Mouse (Mus musculus): ENCODE measurements at regions not wholly inside any gene's neighbourhood (a gene's known extent, or its start where the extent isn't known, plus 50 kb on each side); places are given as distances from the start of the nearest gene placed in this dataset.
A peak's percentile ranks its signal among the peaks of the same experiment; 100 is the strongest.
"Not testable (repeated sequence)": the region's sequence is repeated elsewhere in the genome, so short reads cannot be mapped to it uniquely, and the experiment has no call there.

DNA sequence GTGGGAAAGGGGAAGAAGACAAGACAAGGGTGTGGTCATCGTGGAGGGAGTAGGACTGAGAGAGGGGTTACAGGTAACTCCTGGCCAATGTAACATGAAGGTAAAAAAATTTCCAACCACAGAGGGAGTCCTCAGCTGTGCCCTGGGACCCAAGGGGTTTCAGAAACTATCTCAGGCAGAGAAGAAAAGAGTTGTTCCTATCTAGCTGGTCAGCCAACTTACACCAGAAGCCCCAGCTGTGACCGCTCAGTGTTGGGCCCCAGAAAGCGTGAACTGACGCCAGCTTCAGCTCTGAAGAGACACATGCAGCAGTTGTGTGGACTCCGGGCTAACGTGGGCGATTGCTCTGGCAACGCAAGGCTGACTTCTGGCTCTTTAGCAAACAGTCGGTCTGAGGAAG is 52.2 kb downstream of the Rhob start:
- DNase-seq (ENCODE audit: low read depth, low spot score): no peak

DNA sequence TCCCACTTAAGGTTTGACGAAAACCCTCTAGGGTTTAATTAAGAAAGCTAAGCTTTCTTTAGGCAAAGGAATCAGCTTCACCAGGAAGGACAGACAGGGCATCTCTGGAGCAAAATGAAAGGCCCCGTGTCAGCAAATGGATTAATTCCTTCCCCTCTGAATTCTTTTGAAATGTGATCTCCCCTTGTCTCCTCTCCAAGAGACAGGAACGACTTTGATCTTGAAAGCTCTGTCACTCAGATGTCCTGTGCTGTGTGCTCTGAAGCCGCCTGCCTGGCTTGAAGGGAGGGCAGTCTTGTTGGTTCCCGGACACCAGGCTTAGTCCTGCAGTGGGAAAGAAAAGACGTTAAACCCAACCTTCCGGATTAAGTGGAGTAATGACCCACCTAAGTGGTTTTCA is 52.8 kb downstream of the Rhob start:
- DNase-seq (ENCODE audit: low read depth, low spot score): no peak

DNA sequence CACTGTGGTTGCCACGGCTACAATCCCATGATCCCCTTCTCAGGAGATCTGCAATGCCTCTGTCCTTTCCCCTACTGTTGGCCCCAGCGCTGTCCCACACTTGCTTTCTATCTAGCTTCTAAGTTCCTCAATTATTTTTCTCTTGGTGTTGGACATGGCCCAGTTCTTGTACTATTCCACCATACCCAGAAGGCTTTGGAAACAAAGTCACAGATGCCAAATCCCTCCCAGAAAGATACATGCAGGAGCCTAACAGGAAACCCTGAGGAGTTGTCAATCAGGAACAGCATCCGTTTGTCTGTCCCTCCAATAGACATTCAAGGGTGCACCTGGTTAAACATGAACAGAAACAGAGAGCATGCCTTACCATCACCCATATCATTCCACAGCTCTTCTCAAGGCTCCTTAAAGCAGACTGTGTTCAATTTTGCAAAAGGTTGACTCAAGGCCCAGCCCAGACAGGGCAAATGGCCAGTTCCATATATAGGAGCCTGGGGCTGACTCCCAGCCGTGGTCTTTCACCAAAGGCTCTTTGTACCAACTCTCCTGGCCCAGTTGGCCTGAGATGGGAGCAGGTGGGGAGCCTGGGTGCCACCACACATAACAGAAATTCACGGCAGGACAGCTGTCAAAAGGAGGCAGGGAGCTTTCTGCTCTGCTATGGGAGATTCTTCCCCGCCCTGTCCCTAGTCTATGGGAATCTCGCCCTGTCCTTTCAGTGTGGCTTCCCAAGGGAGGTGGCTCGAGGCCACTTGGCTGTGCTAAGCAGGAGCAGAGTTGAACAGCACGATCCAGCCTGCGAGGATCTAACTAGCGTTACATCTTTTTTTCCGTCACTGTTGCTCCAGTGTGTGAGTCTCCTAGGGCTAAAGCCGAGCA is 54.6 kb downstream of the Rhob start:
- no peak for DNase-seq (ENCODE audit: low read depth, low spot score)

DNA sequence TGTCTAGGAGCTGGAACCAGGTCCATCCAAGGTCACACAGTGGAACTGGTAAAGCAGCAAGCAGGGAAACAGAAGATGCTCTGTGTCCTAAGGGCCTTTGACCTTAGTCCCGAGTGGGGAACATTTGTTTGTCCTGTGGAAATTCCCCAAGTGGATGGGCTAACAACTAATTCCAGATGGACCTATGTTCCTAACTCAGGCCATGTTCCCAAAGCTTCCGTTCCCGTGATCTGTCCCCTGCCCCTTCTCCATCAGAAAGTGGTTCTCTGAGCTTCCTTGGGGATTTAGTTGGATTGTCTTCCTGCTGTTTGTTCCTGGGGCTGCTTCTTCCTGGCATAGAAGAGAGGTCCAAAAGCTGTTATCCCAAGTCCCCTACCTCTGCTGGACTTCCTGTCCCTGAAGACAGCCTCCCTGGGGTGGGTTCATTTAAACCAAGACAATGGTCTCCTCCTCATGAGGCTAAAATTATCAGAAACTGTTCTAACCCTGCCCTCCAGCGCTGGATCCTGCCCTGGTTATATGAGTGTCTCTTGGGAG is 55.8 kb downstream of the Rhob start:
- DNase-seq (ENCODE audit: low read depth, low spot score): no peak

DNA sequence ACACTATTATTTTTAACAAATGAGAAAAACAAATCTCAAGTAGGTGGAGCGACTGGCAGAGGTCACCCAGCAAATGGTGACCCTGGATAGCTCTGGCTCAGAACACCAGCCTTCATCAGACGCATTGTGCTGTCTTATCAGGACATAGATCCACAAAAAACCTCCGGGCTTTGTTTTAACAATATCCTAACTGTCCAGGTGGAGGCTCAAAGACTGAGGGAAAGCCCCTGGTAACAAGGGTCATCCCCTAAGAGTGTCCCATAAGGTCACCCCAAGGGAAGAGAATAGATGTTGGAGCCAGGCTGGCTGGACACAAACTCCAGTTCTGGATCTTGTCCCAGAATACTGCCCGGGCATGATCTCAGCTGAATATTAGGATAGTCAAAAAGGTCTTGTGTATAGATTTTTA is 56.6 kb downstream of the Rhob start:
- DNase-seq (ENCODE audit: low read depth, low spot score): no peak

DNA sequence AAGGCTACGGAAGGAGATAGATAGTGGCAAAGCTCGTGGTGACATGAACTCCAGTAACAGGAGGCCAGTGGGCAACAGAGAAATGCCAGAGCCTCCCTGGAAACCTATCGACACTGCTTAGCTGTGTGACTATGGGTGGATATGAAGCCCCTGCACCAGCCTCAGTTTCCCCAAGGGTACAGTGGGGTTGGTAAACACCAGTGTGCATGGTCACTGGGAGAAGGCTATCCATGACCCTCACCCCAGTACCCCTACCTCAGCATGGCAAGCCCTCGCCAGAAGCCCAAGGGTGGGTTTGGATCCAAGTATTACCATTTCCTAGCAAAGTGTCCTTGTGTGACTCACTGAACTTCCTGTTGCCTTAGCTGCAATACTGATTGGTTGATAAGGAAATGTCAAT is 58.5 kb downstream of the Rhob start:
- no peak for DNase-seq (ENCODE audit: low read depth, low spot score)

DNA sequence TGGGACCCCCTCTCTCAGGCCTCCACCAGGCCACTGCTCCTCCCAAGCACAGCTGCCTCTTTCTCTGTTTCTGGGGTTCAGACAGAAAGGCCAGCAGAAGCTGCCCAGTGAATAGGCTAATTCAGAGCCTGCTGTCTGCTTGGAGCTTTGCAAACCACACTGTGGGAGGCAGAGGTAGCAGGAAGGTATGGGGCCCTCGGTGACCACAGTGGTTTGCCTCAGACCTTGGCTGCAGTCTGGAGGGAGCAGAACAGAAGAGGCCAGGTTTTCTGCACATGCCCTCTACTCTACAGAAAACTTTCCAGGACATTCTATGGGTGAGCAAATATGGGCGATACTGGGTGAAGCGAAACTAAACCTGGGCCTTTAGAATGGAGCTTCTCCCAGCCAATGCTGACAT is 59.4 kb downstream of the Rhob start:
- DNase-seq (ENCODE audit: low read depth, low spot score): no peak

DNA sequence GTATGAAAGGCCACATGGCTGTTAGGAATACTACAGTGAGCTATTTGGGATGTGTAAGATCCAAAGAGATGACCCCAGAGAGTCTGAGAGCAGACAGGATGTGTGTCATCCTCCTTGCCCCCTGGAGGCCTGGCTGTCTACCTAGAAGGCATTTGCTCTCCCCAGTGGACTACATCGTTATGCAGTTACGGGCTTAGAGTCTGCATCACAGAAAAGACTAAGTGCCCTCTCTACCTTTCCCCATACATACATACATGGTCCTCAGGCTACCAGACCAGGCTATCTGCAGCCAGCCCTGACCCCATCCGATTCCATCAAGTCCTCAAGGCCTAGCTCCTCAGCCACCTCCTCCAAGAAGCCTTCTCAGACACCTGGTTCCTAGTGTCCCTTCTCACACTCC is 59.9 kb downstream of the Rhob start:
- no peak for DNase-seq (ENCODE audit: low read depth, low spot score)

DNA sequence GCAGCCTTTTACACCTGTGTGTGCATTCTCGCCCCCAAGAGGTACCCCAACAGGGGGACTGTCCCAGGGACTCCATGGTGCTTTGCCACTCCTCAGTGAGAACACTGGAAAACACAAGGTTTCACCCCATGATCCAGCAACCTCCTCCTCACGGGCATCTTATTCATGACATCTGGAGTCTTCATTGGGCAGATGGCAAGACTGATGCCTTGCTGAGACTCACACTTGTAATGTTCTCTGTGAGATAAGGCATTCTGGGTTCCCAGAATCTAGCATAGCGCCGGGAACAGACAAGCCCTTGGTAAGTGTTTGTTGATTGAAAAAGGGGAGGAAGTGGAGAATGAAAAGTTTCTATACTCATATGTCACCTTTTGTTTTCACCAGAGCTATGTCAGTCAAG is 60.3 kb downstream of the Rhob start:
- no peak for DNase-seq (ENCODE audit: low read depth, low spot score)

DNA sequence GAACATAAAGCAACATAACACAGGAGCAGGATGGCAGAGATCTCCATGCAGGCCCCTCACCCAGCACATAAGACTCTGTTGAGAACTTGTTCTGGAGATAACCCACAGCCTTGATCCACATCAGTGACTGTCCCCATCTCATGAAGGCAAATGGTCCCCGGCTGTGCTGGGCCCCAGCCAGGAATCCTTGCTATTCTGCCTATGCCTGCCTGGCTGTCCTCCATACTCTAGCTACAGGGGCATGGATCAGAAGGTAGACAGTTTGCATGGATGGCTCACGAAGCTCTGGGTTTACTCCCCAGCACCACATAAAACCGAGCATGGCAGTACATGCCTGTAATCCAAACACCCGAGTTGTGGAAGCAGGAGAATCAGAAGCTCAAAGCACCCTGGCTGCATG is 61.2 kb downstream of the Rhob start:
- DNase-seq (ENCODE audit: low read depth, low spot score): no peak

DNA sequence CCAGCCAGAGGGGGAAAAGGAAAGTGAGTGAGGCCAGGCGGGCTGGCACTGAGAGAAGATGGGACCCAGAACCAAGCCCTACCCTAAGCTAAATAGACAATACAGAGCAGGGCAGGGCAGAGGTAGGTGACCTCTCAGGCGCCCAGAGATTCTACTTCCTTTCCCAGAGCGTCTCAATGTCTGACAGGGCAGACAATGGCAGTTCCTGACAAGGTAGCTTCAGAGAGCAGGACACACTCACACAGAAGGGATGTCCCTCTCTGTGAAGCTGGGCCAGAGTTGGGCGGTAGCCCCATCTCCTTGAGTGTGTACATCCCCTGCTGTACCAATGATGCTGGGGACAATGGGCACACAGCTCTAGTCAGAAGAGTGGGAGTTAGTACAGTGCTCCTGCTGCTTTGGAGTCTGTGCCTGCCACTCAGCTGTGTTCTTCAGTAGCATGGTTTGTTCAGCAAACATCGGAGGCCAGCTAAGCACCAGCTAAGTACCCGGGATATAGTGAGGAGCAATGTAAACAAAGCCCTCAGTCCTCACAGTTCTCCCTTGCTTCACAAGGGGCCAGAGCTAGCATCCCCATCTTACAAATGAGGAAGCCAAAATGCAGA is 62.7 kb downstream of the Rhob start:
- no peak for DNase-seq (ENCODE audit: low read depth, low spot score)

DNA sequence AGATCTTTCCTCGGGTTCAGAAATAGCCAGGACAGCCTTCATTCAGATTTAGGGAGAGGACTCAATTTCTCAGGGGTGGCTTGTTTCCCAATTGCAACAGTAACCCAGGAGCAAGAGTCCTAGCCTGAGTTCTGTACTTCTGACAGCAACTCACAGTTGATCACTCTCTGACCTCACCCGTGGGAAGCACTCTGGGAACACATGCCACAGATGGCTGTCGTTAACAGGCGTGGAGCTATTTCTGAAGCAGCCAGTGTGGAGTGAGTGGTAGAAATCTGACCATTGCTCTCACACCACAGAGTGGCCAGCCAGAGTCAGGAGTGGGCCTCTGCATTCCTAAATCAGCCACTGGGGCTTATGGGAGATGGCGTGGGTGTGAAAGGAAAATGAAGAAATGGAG is 63.3 kb downstream of the Rhob start:
- peak; percentile 5 for DNase-seq (ENCODE audit: low read depth, low spot score)

DNA sequence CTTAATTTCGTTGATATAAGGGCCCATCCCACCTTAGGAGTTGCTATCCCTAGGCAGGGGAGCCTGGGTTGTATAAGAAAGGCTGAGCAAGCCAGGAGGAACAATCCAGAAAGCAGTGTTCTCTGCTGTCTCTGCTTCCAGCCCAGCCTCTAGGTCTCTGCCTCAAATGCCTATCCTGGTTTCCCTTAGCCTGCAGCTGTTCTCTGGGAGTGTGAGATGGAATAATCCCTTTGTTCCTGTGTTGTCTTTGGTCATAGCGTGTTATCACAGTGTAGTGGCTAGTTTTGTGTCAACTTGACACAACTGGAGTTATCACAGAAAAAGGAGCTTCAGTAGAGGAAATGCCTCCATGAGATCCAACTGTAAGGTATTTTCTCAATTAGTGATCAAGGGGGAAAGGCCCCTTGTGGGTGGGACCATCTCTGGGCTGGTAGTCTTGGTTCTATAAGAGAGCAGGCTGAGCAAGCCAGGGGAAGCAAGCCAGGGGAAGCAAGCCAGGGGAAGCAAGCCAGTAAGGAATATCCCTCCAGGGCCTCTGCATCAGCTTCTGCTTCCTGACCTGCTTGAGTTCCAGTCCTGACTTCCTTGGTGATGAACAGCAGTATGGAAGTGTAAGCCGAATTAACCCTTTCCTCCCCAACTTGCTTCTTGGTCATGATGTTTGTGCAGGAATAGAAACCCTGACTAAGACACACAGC is 64.0 kb downstream of the Rhob start:
- not testable (repeated sequence) for DNase-seq (ENCODE audit: low read depth, low spot score)

DNA sequence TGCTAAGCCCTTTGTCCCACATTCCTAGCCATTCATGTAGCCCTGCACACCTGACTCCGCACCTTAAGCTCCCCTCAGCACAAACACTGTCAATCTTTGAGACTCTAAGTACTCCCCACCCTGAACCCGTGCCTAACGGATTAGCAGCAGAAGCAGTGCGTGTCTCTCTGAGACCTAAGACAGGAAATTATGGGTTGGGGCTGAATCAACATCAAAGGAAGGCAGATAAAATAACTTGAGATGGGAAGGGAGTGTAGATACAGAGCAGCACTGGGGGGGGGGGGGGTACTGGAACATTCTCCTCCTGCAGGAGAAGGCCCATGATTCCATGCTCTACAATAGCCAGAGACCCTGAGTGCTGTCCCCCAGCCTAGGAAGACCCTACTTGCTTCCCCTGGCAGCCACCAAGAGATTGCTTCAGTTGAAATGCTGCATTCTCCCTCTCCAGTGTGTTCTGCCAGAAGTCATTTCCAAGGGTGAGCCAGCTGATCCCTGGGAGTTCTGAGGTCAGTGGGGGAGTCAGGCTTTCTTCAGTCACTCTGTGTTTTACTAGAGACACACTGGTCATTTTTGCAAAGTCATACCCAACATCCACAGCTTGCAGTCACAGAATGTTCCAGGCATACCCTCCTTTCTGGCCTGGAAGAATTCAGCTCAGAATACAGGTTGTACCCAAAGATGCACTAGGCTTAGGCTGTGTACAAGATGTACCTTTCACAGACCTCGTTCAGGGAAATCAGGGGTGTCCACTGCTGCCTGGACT is 71.4 kb downstream of the Rhob start:
- no peak for DNase-seq (ENCODE audit: low read depth, low spot score)

DNA sequence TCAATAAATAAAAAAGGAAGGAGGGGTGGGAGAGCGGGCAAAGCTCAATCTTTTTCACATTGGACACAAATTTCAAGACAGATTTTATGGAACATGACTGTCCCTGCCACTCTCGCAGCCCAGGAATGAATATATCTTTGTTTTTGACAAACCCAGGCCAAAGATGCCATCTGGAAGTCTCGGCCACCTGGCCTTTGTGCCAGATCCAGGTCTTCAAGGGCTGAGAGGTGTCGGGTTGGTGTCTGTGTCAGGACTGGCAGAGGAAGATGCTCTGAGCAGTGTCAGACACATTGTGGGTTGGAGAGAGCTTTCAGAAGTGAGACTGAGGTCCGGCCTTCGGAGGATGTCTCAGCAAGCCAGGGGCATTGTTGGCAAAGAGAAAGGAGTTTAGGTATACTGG is 75.3 kb downstream of the Rhob start:
- DNase-seq (ENCODE audit: low read depth, low spot score): no peak

DNA sequence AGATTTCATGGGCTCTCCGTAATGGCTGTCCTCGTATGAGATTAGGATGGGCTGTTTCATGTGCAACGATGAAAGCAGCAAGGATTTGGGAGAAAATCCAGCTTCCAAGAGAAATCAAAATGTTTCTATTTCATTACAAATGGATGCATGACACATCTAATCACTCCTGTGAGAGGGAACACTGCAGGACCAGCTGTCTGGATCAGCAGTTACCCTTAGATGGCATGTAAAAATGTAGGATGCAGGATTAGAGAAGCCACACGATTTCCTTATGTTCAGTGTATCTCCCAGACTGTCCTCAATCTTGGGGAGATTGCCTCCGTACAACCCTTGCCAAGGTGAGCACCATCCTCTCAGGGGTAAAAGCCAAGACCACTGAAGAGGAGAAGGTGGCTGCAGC is 77.1 kb downstream of the Rhob start:
- no peak for DNase-seq (ENCODE audit: low read depth, low spot score)

DNA sequence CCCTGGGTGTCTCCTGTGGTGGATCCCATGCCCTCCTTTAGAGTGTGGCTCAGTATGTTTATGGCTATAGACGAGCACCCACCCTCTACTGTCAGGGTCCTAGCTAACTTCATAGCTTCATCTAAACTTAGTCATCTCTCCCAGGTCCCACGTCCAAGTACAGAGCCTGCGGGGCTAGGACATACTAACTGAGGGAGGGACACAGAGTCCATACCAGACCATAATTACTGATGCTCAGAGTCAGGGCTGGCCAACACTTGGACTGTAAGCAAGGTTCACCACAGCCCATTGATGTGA is 78.6 kb downstream of the Rhob start:
- no peak for DNase-seq (ENCODE audit: low read depth, low spot score)

DNA sequence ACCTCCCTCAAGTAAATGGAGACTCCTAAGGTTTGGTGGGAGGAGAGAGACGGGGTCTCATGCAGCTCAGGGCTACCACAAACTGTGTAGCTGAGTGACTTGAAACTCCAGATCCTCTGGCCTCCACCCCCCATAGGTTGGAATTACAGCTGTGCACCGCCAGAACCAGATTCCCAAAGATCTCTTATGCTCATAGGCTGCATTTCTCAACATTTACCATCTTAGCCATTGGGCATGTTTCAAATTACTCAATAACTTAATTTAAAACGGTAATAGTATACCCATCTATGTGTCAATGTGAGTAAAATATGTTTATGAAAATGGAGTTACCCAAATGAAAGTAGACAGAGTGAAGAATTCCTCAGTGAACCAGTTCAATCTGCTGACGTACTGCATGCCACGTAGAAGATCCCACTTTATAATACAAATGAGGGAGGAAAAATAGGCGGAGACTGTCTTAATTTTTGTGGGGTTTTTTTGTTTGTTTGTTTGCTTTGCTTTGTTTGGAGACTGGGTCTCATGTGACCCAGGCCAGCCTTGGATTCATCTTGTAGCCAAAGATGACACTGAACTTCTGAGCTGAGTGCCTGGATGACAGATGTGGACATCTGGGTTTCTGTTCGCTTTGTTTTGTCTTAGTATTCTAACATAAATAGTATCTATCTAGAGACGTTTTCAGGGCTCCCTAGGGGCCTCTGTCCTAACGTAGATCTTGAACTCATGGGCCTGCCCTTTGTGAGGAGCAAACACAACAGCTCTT is 79.1 kb downstream of the Rhob start:
- DNase-seq (ENCODE audit: low read depth, low spot score): no peak

DNA sequence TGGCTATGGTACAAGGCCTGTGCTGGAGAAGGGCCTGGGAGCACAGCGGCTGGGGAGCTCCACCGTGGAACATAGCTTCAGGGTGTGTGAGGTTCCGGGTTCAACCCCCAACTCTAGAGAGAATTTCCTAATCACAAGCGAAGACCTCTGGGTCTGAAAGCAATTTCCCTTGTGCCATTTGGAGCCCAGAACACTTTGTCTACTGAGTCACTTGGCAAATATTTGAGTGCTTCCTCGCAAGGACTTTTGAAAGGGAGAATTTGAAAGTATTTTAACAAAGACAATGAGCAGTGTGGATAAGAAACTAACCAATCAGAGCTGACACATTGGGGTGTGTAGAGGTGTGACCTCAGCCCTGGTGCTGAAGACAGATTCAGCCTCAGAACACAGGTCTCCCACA is 80.9 kb downstream of the Rhob start:
- DNase-seq (ENCODE audit: low read depth, low spot score): no peak

DNA sequence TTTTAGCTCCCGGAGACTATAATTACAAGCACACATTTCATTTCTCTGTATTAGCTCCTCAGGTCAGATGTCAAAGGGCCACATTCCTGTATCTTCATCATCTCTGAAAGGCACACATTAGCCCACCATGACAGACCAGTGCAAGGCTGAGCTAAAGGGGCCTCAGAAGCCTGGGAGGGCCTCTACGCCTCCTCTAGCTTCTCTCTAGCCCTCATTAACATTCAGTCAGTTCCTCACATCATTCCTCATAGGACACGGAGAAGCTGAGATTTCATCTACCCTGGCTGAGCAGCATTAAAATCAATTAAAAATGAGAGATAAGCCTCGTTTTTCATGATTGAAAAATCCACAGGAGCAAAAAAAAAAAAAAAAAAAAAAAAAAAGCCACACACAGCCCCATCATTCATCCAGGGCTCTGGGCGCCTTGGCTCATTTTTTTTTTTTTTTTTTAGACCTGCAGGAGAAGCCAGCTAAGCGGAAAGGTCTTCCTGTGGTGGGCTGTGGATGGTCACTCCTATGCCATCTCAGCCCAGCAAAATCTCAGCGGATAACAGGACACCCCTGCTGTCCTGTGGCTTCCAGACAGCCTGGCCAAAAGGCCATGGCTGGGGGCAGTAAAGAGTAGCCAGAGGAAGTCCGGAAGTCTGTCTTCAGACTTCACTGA is 82.5 kb downstream of the Rhob start:
- DNase-seq (ENCODE audit: low read depth, low spot score): no peak

DNA sequence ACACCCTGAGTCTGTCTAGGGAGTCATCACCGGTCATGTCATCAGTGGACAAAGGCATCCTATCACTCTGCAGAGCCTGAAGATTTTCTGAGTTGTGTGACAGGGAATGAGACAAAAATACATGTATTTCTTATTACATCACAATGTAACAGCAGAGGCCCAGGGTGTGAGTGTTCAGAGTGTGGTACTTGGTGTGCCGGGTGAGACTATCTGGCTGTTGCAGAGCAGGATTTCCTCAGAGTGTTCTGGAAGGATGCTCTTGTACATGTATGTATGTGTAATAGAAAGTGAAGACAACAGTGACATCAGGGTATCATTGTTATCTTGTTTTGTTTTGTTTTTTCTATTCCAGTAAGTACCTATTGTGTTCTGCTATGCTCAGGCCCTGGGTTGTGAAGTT is 87.7 kb downstream of the Rhob start:
- DNase-seq (ENCODE audit: low read depth, low spot score): no peak

Measured in forelimb bud, embryonic 11.5 days (tissue).